Mouse (Mus musculus) neural tube, embryonic 12.5 days (tissue): Measurements from ENCODE around the gene Vwc2l. TPM values are rescaled to one million over a fixed set of nuclear protein-coding genes. Genes with fewer than 3 reads are reported as not detected.
A peak's percentile ranks its signal among the peaks of the same experiment; 100 is the strongest.

Experiments used
- ATAC-seq: fragments of 200-750 bp; cut with Nextera tagmentation; 2 replicates; pipeline ENCODE4 v1.8.0; 2017; ENCODE audit warnings: low read depth, mild to moderate bottlenecking, moderate TSS enrichment, moderate library complexity; ENCODE audit not compliant: low FRiP score
- H3K27ac ChIP-seq: fragments of 300-500 bp; sonication (generic); 2 replicates; pipeline ENCODE4 v1.5.1; 2016
- H3K27me3 ChIP-seq: fragments of 300-500 bp; sonication (generic); replicated peaks from 2 replicates; pipeline ENCODE4 v1.6.1; 2016; ENCODE audit warnings: mild to moderate bottlenecking
- H3K36me3 ChIP-seq: fragments of 300-500 bp; sonication (generic); 2 replicates; pipeline ENCODE4 v1.6.1; 2016; ENCODE audit warnings: mild to moderate bottlenecking
- H3K4me1 ChIP-seq: fragments of 300-500 bp; sonication (generic); 2 replicates; pipeline ENCODE4 v1.6.1; 2016
- H3K4me2 ChIP-seq: fragments of 300-500 bp; sonication (generic); replicated peaks from 2 replicates; pipeline ENCODE4 v1.6.1; 2016; ENCODE audit warnings: mild to moderate bottlenecking
- H3K4me3 ChIP-seq: fragments of 300-500 bp; sonication (generic); 2 replicates; pipeline ENCODE4 v1.5.1; 2016
- H3K9ac ChIP-seq: fragments of 300-500 bp; sonication (generic); 2 replicates; pipeline ENCODE4 v1.6.1; 2016; ENCODE audit warnings: mild to moderate bottlenecking
- H3K9me3 ChIP-seq: fragments of 300-500 bp; sonication (generic); 2 replicates; pipeline ENCODE4 v1.6.1; 2016; ENCODE audit warnings: mild to moderate bottlenecking
- WGBS: fragments of 180-500 bp; shearing (Covaris S2); methylation state at CpG from one replicate; pipeline ENCODE4 v1.1.7; 2016; 5-methylcytosine and 5-hydroxymethylcytosine counted together
- polyA plus RNA-seq: library from polyadenylated mRNA; unstranded; fragments of >200 nt; fragmentation: Nextera tagmentation; extraction: Ambion mirVana; gene quantifications from 2 replicates; pipeline ENCODE4 v1.2.1, GENCODE M21; 2016

The Vwc2l gene
- polyA plus RNA-seq, 1 experiment from 2014 or later: 2.8 TPM

DNA sequence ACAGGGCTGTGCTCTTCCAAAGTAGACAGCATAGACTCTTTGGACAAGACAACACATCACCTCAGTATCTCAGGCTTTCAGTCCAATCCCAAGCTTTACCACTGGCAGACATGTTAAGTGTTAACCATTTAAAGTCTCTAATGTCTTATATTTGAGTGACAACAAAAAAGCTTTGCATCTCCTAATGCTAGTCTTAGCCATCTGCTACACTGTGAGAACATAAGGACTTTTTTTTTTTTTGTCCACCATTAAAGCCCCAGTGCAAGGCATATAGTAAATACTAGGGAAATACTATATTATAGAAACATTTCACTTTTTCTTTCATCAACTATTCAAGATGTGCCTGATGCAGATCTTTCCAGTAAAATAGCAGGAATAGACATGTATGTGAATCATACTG, 119.8 kb downstream of the Vwc2l start:
- Histone ChIP-seq H3K27ac (no peak overlapping the region), H3K4me3 (no peak overlapping the region), H3K9me3 (no peaks in the 10 kb centered on the region), H3K9ac (no peak overlapping the region), H3K36me3 (no peaks in the 10 kb centered on the region), H3K4me1 (no peaks in the 10 kb centered on the region), H3K4me2 (no peak overlapping the region), H3K27me3 (no peaks in the 10 kb centered on the region)
- no peak for ATAC-seq

DNA sequence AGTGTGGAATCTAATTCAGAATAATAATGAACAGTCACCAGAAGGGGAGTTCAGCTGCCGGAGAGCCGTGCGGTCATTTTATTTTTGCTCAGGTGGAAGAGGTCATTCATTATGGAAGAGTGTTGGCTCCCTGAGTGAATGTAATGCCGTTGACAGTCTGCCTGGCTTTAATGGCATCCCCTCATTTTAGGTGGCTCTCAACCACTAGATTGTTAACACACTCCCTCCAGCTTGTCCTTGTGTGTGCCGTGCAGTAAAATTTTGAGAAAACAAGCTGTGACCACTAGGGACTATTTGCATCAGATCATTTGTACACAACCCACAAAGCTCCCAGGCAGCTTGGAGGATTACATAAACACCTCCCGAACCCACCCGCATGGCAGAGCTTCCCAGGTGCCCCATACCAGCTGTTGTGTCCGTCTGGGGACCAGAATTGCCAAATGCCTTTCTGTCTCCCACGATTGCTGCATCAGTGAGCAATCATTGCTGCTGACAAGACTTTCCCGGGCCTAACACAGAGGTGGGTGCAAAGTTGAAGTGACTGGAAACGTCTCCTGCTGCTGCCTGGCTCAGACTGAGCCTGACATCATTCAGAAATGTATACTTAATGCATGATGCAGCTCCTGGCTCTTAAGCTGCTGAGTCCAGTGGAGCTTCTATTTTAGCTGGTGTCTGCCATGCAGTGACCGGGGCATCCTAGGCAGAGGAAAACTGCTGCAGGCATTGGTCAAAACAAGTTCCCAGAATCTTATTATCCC, 126.3 kb downstream of the Vwc2l start:
- ATAC-seq: no peak
- no peak overlapping the region for H3K27ac ChIP-seq
- no peaks in the 10 kb centered on the region for H3K27me3 ChIP-seq
- H3K4me3 ChIP-seq: no peak overlapping the region
- no peaks in the 10 kb centered on the region for H3K9me3 ChIP-seq
- no peak overlapping the region for H3K4me2 ChIP-seq
- WGBS: 62% methylated on average over 12 of the region's 12 CpGs
- no peak overlapping the region for H3K9ac ChIP-seq
- H3K36me3 ChIP-seq: no peaks in the 10 kb centered on the region
- no peaks in the 10 kb centered on the region for H3K4me1 ChIP-seq

DNA sequence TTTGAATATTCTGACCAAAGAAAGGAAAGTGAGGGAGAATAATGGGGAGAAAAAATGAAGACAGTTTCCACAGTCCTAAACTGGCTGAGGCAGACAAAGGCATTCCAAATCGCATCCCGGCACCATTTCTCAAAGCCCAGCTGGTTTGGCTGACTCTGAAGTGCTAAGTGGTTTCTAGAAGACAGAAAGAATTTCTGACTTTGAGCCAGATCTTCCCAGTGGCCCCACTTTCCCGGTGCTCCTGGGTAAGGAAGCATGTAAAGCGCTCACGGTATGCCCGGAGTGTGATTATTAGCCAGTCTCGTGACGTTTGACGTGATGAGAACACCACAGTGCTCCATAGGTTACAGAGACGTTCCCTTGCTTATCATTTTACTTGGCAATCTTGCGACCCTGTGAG, 127.9 kb downstream of the Vwc2l start:
- no peaks in the 10 kb centered on the region for H3K27me3 ChIP-seq
- H3K4me2 ChIP-seq: no peak overlapping the region
- H3K36me3 ChIP-seq: no peaks in the 10 kb centered on the region
- no peak for ATAC-seq
- H3K4me1 ChIP-seq: no peaks in the 10 kb centered on the region
- H3K4me3 ChIP-seq: no peak overlapping the region
- 85% methylated on average over 11 of the region's 11 CpGs for WGBS
- no peaks in the 10 kb centered on the region for H3K9me3 ChIP-seq
- H3K27ac ChIP-seq: no peak overlapping the region
- no peak overlapping the region for H3K9ac ChIP-seq

DNA sequence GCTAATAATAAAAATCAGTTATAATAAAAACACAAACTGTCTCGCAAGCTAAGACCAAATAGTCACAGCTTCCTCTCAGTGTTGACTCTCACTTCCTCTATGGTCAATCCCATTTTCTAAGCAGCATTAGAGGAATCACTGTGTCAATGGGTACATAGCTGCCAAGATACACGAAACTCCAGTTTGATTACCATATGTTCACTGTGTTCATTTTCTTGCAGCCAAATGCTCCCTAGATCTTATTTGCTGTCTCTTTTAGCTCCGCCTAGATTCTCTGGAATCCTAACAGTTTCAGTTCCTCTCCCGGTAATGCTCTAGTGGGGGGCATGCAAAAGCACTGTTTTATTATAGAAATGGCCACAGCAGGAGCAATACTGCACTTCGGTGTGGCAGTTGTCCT, 130.4 kb downstream of the Vwc2l start:
- no peak for ATAC-seq
- Histone ChIP-seq H3K4me1 (no peaks in the 10 kb centered on the region), H3K27ac (no peak overlapping the region), H3K9me3 (no peaks in the 10 kb centered on the region), H3K9ac (no peak overlapping the region), H3K27me3 (no peaks in the 10 kb centered on the region), H3K4me3 (no peak overlapping the region), H3K4me2 (no peak overlapping the region), H3K36me3 (no peaks in the 10 kb centered on the region)
- 74% methylated on average over 5 of the region's 5 CpGs for WGBS

DNA sequence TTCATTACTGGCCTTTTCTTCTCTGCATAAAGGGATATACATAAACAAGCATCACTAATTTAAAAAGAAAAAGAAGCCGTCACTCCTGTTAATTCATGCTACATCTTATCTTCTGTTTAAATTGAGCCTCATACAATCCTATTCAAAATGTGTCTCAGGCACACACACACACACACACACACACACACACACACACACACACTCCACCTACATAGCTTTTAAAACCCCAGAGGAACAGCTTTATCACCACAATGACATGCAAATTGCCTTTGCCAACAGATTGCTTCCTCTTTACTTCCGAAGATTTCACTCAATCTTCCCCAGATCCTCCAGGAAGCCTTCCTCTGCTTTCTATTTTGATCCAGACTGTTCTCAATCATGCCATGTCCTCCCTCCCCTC, 136.2 kb downstream of the Vwc2l start:
- Histone ChIP-seq H3K4me2 (no peak overlapping the region), H3K27me3 (no peaks in the 10 kb centered on the region), H3K4me3 (no peak overlapping the region), H3K27ac (no peak overlapping the region), H3K9me3 (no peaks in the 10 kb centered on the region), H3K36me3 (no peaks in the 10 kb centered on the region), H3K4me1 (no peaks in the 10 kb centered on the region), H3K9ac (no peak overlapping the region)
- 63% methylated on average over 2 of the region's 2 CpGs for WGBS
- ATAC-seq: no peak

DNA sequence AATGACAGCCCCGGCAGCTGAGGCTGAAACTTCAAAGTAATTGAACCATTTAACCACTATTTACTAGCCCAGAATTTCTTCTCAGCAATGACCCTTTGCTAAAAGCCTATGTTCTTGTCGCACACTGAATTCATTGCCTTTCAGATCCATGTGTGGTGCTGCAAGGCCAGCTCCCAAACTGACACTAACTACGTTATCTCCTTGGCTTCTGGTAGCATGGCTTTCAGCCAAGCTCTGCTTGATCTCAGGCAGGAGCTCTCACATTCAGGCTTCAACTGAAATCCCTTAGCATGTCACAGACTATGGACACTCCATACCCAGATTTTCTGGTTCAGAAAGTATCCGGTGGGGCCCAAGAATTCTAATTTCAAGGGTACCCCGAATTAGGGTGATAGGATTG, 140.6 kb downstream of the Vwc2l start:
- Histone ChIP-seq H3K4me2 (no peak overlapping the region), H3K4me3 (no peak overlapping the region), H3K4me1 (no peaks in the 10 kb centered on the region), H3K9me3 (no peaks in the 10 kb centered on the region), H3K27ac (no peak overlapping the region), H3K36me3 (no peaks in the 10 kb centered on the region), H3K9ac (no peak overlapping the region), H3K27me3 (no peaks in the 10 kb centered on the region)
- no peak for ATAC-seq
- WGBS: 75% methylated on average over 5 of the region's 5 CpGs

DNA sequence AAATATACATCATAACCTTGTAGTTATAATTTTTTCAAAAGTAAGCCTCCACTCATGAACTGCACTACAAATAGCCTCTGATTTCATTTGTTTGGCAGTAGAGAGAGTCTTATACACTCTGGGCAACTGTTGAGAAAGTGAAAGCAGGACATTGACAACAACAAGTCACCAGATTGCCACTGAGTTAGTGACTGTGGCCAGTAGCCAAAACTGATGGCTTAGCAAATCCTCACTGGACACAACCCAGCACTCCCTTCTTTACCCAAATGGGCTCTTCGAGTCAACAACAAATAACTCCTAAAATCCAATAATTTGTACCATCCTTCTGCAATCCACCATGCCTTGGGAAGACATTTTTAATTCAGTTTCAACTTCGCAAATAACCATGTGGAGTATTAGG, 155.0 kb downstream of the Vwc2l start:
- ATAC-seq: no peak
- no peaks in the 10 kb centered on the region for H3K9me3 ChIP-seq
- H3K36me3 ChIP-seq: no peaks in the 10 kb centered on the region
- H3K9ac ChIP-seq: no peak overlapping the region
- H3K4me3 ChIP-seq: no peak overlapping the region
- no peak overlapping the region for H3K4me2 ChIP-seq
- H3K27me3 ChIP-seq: no peaks in the 10 kb centered on the region
- H3K4me1 ChIP-seq: no peaks in the 10 kb centered on the region
- no peak overlapping the region for H3K27ac ChIP-seq
- 92% methylated on average over 2 of the region's 2 CpGs for WGBS

DNA sequence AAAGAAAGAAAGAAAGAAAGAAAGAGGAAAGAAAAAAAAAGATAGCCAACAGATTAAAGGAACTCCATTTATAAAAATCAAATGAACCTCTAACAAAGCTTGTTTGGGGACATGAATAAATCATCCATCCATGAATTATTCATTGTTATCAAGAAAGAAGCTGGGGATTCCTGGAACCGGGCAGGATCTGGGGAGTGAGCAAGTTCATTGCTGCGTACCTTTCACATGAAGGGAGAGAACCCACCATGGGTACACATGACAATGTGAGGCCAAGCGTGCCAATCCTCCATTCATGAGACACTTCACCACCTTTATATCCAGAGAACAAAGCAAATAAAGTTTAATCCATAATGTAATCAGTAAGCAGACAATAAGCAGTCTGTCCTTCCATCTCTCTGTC, 155.8 kb downstream of the Vwc2l start:
- WGBS: 53% methylated on average over 3 of the region's 3 CpGs
- Histone ChIP-seq H3K9ac (no peak overlapping the region), H3K4me2 (no peak overlapping the region), H3K27ac (no peak overlapping the region), H3K9me3 (no peaks in the 10 kb centered on the region), H3K4me3 (no peak overlapping the region), H3K36me3 (no peaks in the 10 kb centered on the region), H3K27me3 (no peaks in the 10 kb centered on the region), H3K4me1 (no peaks in the 10 kb centered on the region)
- no peak for ATAC-seq

DNA sequence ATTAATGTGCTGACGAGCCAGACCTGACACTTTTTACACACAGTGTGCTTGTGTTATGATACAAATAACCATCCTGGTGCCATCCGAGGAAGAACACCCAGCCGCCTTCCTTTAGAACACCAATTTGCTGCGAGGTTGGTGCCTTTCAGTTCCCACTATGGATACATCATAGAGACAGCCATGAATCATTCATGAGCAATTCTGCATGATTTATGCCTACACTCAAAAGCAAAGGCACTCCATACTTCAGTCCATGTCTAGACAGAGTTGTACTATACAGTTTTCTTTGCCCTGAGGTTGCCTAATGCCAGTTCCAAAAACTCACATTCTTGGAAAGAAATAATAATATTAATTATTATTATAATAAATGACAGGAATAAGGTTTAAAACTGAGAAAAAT, 158.6 kb downstream of the Vwc2l start:
- H3K9me3 ChIP-seq: no peaks in the 10 kb centered on the region
- 0 out of 2 replicates have a peak, but pooled peaks have one; percentile 37 for ATAC-seq
- H3K4me1 ChIP-seq: no peaks in the 10 kb centered on the region
- no peak overlapping the region for H3K27ac ChIP-seq
- no peak overlapping the region for H3K4me3 ChIP-seq
- H3K9ac ChIP-seq: no peak overlapping the region
- no peak overlapping the region for H3K4me2 ChIP-seq
- no peaks in the 10 kb centered on the region for H3K27me3 ChIP-seq
- no peaks in the 10 kb centered on the region for H3K36me3 ChIP-seq
- 72% methylated on average over 4 of the region's 4 CpGs for WGBS

DNA sequence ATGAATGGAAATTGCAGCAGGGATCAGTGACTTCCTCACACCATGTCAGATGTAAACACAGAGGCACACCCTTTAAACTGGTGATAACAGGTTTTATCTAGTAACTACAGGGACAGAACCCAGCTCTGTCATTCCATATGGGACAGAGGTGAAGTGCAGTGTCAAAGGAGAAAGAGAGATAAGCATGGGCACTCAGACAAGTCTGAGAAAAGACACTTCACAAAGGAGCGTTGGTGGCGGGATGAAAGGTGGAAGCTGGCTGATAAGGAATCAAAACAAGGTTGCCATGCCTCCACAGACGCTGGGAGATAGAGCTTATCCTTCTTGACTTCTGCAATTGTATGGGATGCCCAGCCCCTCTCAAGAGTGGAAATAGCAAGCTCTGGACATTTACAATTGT, 176.8 kb downstream of the Vwc2l start:
- Histone ChIP-seq H3K27me3 (no peaks in the 10 kb centered on the region), H3K4me2 (no peak overlapping the region), H3K9me3 (no peaks in the 10 kb centered on the region), H3K27ac (no peak overlapping the region), H3K4me1 (no peaks in the 10 kb centered on the region), H3K9ac (no peak overlapping the region), H3K4me3 (no peak overlapping the region), H3K36me3 (no peaks in the 10 kb centered on the region)
- no peak for ATAC-seq
- WGBS: 81% methylated on average over 3 of the region's 3 CpGs

DNA sequence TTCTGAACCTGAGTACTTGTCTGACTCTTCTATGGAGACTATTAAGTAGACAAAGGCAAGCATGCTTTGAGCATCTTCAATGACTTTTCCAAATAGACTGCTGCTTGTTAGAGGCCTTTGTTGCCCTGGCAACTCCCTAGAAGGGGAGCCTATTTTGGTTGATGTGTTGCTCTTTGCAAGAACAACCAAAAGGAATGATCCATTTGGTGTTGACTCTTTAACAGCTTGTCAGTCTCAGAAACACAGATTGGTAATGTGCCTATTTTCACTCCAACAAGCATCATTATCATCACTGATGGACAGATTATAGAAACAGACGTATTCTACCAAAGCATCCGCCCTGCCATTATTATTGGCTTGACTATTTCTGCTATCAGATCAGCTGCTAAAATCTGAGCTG, 181.9 kb downstream of the Vwc2l start:
- Histone ChIP-seq H3K4me2 (no peak overlapping the region), H3K27ac (no peak overlapping the region), H3K4me3 (no peak overlapping the region), H3K9me3 (no peaks in the 10 kb centered on the region), H3K36me3 (no peaks in the 10 kb centered on the region), H3K27me3 (no peaks in the 10 kb centered on the region), H3K4me1 (no peaks in the 10 kb centered on the region), H3K9ac (no peak overlapping the region)
- WGBS: 83% methylated on average over 2 of the region's 2 CpGs
- ATAC-seq: no peak

DNA sequence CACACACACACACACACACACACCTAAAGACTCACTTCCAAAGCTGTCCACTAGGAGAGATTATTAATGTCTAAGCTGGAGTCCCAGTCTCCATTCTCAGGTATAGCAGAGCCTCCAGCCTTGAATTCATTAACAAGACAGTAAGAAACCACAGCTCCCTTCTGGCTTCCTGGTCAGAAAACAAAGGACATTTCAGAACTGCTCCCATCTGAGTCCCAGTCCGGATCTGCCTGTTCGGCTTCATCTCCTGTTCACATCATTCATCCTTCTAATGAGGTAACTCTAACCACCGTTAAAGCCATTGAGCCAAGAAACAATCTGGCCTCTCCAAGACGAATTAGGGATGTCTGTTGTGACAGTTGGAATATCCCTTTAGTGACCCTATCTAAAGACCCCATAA, 185.7 kb downstream of the Vwc2l start:
- no peak overlapping the region for H3K4me2 ChIP-seq
- H3K9me3 ChIP-seq: no peaks in the 10 kb centered on the region
- WGBS: 48% methylated on average over 4 of the region's 4 CpGs
- no peaks in the 10 kb centered on the region for H3K4me1 ChIP-seq
- H3K4me3 ChIP-seq: no peak overlapping the region
- no peak overlapping the region for H3K9ac ChIP-seq
- H3K27ac ChIP-seq: no peak overlapping the region
- no peaks in the 10 kb centered on the region for H3K36me3 ChIP-seq
- H3K27me3 ChIP-seq: no peaks in the 10 kb centered on the region
- ATAC-seq: no peak

DNA sequence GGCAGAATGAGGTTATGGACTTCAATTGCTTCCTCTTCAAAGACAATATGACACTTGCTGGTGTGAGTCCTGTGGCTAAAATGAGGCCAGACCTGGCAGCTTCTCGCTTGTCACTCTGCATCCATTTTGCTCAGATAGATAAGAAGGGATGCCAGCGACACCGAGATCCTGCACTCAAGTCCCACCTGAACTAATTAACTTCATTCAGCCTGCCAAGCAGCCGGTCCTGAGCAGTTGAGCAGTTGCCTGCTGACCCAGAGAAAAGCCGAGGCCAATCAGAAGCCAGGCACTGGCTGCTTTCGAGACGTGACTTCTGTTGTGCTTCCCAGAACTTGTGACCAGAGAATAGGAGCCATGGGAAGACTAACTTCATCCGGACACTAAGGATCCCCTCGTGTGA, 187.6 kb downstream of the Vwc2l start:
- H3K27ac ChIP-seq: no peak overlapping the region
- no peaks in the 10 kb centered on the region for H3K9me3 ChIP-seq
- no peaks in the 10 kb centered on the region for H3K4me1 ChIP-seq
- no peak for ATAC-seq
- no peak overlapping the region for H3K9ac ChIP-seq
- H3K27me3 ChIP-seq: no peaks in the 10 kb centered on the region
- H3K4me2 ChIP-seq: no peak overlapping the region
- no peak overlapping the region for H3K4me3 ChIP-seq
- WGBS: 64% methylated on average over 9 of the region's 9 CpGs
- no peaks in the 10 kb centered on the region for H3K36me3 ChIP-seq
